Mouse (Mus musculus): ENCODE measurements around the gene Dkk1. TPM values are rescaled to one million over a fixed set of nuclear protein-coding genes. Genes with fewer than 3 reads are reported as not detected.
"Not testable (repeated sequence)": the region's sequence is repeated elsewhere in the genome, so short reads cannot be mapped to it uniquely, and the experiment has no call there.

Dkk1 gene
- polyA plus RNA-seq, 1 experiment from 2014 or later: 1.1 TPM

GRCm38 (mm10) chr19:30548411-30549043 is 938 bp downstream of the Dkk1 start:
- no peaks in the 10 kb centered on the region for H3K36me3 ChIP-seq (ENCODE audit: control insufficient read depth, insufficient read depth, low read length)
- H3K9me3 ChIP-seq (ENCODE audit: control insufficient read depth, low read length): no peaks in the 10 kb centered on the region
- peaks cover 15% of the 10 kb centered on the region for H3K4me1 ChIP-seq (ENCODE audit: control insufficient read depth, insufficient read depth, low read length)
- H3K4me2 ChIP-seq (ENCODE audit: low read depth, low read length): peak overlapping the region; percentile 62
- peak; percentile 46; the same call in 1 of the 2 replicates for ATAC-seq (ENCODE audit: low read depth)
- H3K27ac ChIP-seq (ENCODE audit: low read depth, low read length): no peak overlapping the region
- peaks cover 19% of the 10 kb centered on the region for H3K27me3 ChIP-seq (ENCODE audit: control insufficient read depth, insufficient read depth, low read length)
- no peak overlapping the region for H3K9ac ChIP-seq (replicated peaks; ENCODE audit: low read depth, low read length)
- under 1% methylated on average over 23 of the region's 23 CpGs for WGBS
- H3K4me3 ChIP-seq (ENCODE audit: low read depth, low read length): peak overlapping the region; percentile 30

DNA sequence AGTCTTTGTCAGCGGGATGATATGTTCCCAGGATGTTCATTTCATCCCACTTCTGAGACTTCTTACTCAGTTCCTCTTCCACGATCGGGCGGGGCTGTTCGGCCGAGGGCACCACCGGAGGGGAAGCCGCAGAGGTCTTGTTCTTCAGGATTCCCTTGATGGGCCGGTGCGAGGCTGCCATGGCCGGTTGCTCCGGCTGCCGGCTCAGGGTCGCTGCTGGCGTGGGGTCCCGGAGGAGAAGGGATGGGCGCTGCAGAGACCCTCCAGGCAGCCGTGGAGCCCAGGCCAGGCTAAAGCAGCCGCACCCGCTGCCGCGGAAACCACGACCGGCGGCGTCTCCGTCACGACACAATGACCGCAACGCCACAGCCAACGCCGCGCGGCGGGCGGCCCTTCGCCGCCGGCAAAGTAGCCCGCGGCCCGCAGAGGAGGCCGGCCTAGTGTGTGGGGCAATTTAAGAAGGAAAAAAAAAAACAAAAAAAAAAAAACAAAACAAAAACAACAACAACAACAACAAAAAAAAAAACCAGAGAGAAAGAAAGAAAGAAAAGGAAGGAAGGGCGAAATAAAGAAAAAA is 10.0 kb downstream of the Dkk1 start:
- peak overlapping the region; percentile 34 for H3K4me3 ChIP-seq (ENCODE audit: low read depth, low read length)
- H3K4me2 ChIP-seq (ENCODE audit: low read depth, low read length): peak overlapping the region; percentile 55
- H3K36me3 ChIP-seq (ENCODE audit: control insufficient read depth, insufficient read depth, low read length); ATAC-seq (ENCODE audit: low read depth); H3K9ac ChIP-seq (replicated peaks; ENCODE audit: low read depth, low read length); H3K27ac ChIP-seq (ENCODE audit: low read depth, low read length); H3K4me1 ChIP-seq (ENCODE audit: control insufficient read depth, insufficient read depth, low read length); H3K9me3 ChIP-seq (ENCODE audit: control insufficient read depth, low read length); H3K27me3 ChIP-seq (ENCODE audit: control insufficient read depth, insufficient read depth, low read length): not testable (repeated sequence)
- WGBS: 1% methylated on average over 40 of the region's 44 CpGs

DNA sequence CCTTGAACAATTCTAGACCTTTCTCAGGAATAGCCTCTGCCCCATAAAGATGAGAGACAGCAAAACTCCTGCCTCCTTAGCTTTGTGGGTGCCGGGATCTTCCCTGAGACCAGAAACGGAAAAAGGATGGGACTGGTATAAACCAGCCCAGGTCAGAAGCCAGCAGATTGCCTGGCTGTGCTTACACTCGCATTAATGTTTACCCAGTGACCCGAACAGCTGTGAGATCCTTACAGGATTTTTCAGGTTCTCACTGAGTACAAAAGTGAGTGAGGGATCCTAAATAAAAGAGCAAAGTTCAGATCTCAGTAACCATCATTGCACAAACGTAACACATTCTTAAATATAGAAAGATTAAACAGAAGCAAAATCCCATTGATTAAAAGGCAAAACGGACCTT is 32.7 kb downstream of the Dkk1 start:
- H3K9me3 ChIP-seq (ENCODE audit: control insufficient read depth, low read length): no peaks in the 10 kb centered on the region
- no peaks in the 10 kb centered on the region for H3K4me1 ChIP-seq (ENCODE audit: control insufficient read depth, insufficient read depth, low read length)
- no peaks in the 10 kb centered on the region for H3K27me3 ChIP-seq (ENCODE audit: control insufficient read depth, insufficient read depth, low read length)
- ATAC-seq (ENCODE audit: low read depth): no peak
- H3K9ac ChIP-seq (replicated peaks; ENCODE audit: low read depth, low read length): no peak overlapping the region
- 85% methylated on average over 6 of the region's 6 CpGs for WGBS
- H3K4me3 ChIP-seq (ENCODE audit: low read depth, low read length): no peak overlapping the region
- no peak overlapping the region for H3K27ac ChIP-seq (ENCODE audit: low read depth, low read length)
- no peak overlapping the region for H3K4me2 ChIP-seq (ENCODE audit: low read depth, low read length)
- H3K36me3 ChIP-seq (ENCODE audit: control insufficient read depth, insufficient read depth, low read length): no peaks in the 10 kb centered on the region

DNA sequence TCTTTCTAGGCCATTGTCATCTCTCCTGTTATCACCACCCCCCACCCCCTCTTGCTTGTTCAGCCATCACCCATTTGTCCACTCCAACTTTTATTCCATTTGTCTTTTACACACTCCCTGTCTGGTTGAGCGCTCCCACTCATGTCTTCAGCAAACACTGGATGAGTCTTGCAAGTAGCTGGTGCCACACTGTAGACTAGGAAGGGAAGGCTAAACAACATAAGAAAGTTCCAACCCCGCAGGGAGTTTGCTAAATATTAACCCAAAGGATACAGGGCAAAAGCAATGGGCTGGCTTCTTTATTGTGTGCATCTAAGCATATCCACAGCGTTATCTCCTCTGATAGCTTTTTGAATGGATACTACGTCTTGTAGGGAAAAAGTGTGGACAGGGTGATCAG is 39.0 kb downstream of the Dkk1 start:
- Histone ChIP-seq H3K4me2 (ENCODE audit: low read depth, low read length) (no peak overlapping the region), H3K36me3 (ENCODE audit: control insufficient read depth, insufficient read depth, low read length) (no peaks in the 10 kb centered on the region), H3K4me1 (ENCODE audit: control insufficient read depth, insufficient read depth, low read length) (no peaks in the 10 kb centered on the region), H3K9me3 (ENCODE audit: control insufficient read depth, low read length) (no peaks in the 10 kb centered on the region), H3K27ac (ENCODE audit: low read depth, low read length) (no peak overlapping the region), H3K27me3 (ENCODE audit: control insufficient read depth, insufficient read depth, low read length) (no peaks in the 10 kb centered on the region), H3K9ac (replicated peaks; ENCODE audit: low read depth, low read length) (no peak overlapping the region), H3K4me3 (ENCODE audit: low read depth, low read length) (no peak overlapping the region)
- WGBS: 41% methylated on average over 4 of the region's 4 CpGs
- ATAC-seq (ENCODE audit: low read depth): no peak

DNA sequence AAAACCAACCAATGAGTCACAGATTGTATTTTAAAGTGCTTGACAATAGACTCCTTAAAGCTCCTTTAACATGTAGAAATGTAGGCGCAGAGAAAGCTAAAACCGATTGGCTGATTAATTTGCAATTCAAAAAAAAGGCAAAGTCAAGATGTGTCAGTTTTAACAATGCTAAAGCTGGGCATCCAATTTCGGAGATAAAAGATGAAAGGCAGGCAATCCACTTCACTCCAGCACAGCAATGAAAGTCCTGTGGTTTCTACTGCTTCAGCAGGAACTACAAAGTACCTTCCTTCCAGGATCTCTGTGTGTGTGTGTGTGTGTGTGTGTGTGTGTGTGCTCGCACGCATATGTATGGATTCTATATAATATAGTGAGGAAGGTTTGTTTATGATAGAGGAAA is 44.0 kb downstream of the Dkk1 start:
- WGBS: 12% methylated on average over 5 of the region's 5 CpGs
- H3K27me3 ChIP-seq (ENCODE audit: control insufficient read depth, insufficient read depth, low read length): no peaks in the 10 kb centered on the region

More for the DNA sequence above, 44.0 kb downstream of the Dkk1 start:
- no peaks in the 10 kb centered on the region for H3K4me1 ChIP-seq (ENCODE audit: control insufficient read depth, insufficient read depth, low read length)
- no peaks in the 10 kb centered on the region for H3K36me3 ChIP-seq (ENCODE audit: control insufficient read depth, insufficient read depth, low read length)
- ATAC-seq (ENCODE audit: low read depth): no peak
- no peak overlapping the region for H3K4me3 ChIP-seq (ENCODE audit: low read depth, low read length)
- no peaks in the 10 kb centered on the region for H3K9me3 ChIP-seq (ENCODE audit: control insufficient read depth, low read length)
- no peak overlapping the region for H3K9ac ChIP-seq (replicated peaks; ENCODE audit: low read depth, low read length)
- H3K27ac ChIP-seq (ENCODE audit: low read depth, low read length): no peak overlapping the region
- H3K4me2 ChIP-seq (ENCODE audit: low read depth, low read length): no peak overlapping the region
